Mouse (Mus musculus) layer of hippocampus, postnatal 10 days (tissue): ENCODE data around the gene Zpr1. TPM values are rescaled to one million over a fixed set of nuclear protein-coding genes. Genes with fewer than 3 reads are reported as not detected.

Experiments used
- DNase-seq, 2 experiments: peaks; one replicate each; pipeline ENCODE4 v3.0.0; 2021; ENCODE audit warnings: low spot score in 2 of 2
- long read RNA-seq: library from polyadenylated mRNA; stranded (forward); transcript quantifications from one replicate; pipeline ENCODE4 v2.0.0, GENCODE M21; 2023
- total RNA-seq, 2 experiments: library from RNA; stranded (reverse); gene quantifications; 2 replicates each; pipeline ENCODE4 v1.2.3; 2021

Zpr1 gene
- total RNA-seq, result 10 to 100 TPM; 39.1 to 39.3 TPM
- long read RNA-seq, transcript Zpr1-206 (14 exons, 2,984 nt), result major isoform, 40 of 57 reads
- long read RNA-seq, partial matches to known transcripts, result 5 of 57 reads
- long read RNA-seq, other reads (novel, unspliced or antisense), result 12 of 57 reads

- peak; percentile 85 to 89 for DNase-seq
Observed at GRCm38 (mm10) chr9:46272677-46273454, at the start of gene Zpr1. Gene Zpr1, plus strand, starts transcription at chr9:46273064.

- no peak for DNase-seq
Observed at GRCm38 (mm10) chr9:46223090-46223489, 49.8 kb upstream of the Zpr1 start.

- no peak for DNase-seq
Observed at GRCm38 (mm10) chr9:46224101-46224500, 48.8 kb upstream of the Zpr1 start.

- no peak for DNase-seq
Observed at GRCm38 (mm10) chr9:46224945-46225660, 47.8 kb upstream of the Zpr1 start.

GRCm38 (mm10) chr9:46227064-46227614, 45.7 kb upstream of the Zpr1 start:
- no peak for DNase-seq

- no peak for DNase-seq
Observed at GRCm38 (mm10) chr9:46228491-46228890, 44.4 kb upstream of the Zpr1 start, which contains the start of gene Apoa1. Gene Apoa1, plus strand, starts transcription at chr9:46228580.

GRCm38 (mm10) chr9:46229573-46230449, 43.1 kb upstream of the Zpr1 start:
- peak; percentile 85 to 89 for DNase-seq

- no peak for DNase-seq
Observed at GRCm38 (mm10) chr9:46230450-46230975, 42.4 kb upstream of the Zpr1 start.

- DNase-seq, result no peak
Observed at GRCm38 (mm10) chr9:46235196-46235595, 37.7 kb upstream of the Zpr1 start.

GRCm38 (mm10) chr9:46235596-46235648, 37.4 kb upstream of the Zpr1 start, which contains the start of gene Apoc3:
Gene Apoc3, minus strand, starts transcription at chr9:46235636.
- DNase-seq, result no peak

- DNase-seq, result no peak
Observed at GRCm38 (mm10) chr9:46235649-46236048, 37.2 kb upstream of the Zpr1 start.

- no peak for DNase-seq
Observed at GRCm38 (mm10) chr9:46238850-46239249, 34.0 kb upstream of the Zpr1 start.

GRCm38 (mm10) chr9:46240526-46241153, 32.2 kb upstream of the Zpr1 start, which contains the start of gene Apoa4:
Gene Apoa4, plus strand, starts transcription at chr9:46240696.
- no peak for DNase-seq

- DNase-seq, result no peak
Observed at GRCm38 (mm10) chr9:46241818-46242217, 31.0 kb upstream of the Zpr1 start.

- DNase-seq, result no peak
Observed at GRCm38 (mm10) chr9:46243122-46243521, 29.7 kb upstream of the Zpr1 start.

GRCm38 (mm10) chr9:46243584-46243983, 29.3 kb upstream of the Zpr1 start:
- DNase-seq, result no peak

GRCm38 (mm10) chr9:46246752-46247324, 26.0 kb upstream of the Zpr1 start:
- DNase-seq, result peak; percentile 70 to 79

- no peak for DNase-seq
Observed at GRCm38 (mm10) chr9:46256177-46256576, 16.7 kb upstream of the Zpr1 start.

- DNase-seq, result no peak
Observed at GRCm38 (mm10) chr9:46256658-46257385, 16.0 kb upstream of the Zpr1 start.

- no peak for DNase-seq
Observed at GRCm38 (mm10) chr9:46257546-46257945, 15.3 kb upstream of the Zpr1 start.
